Mouse (Mus musculus): ENCODE measurements at regions not wholly inside any gene's neighbourhood (a gene's known extent, or its start where the extent isn't known, plus 50 kb on each side); places are given as distances from the start of the nearest gene placed in this dataset.

DNA sequence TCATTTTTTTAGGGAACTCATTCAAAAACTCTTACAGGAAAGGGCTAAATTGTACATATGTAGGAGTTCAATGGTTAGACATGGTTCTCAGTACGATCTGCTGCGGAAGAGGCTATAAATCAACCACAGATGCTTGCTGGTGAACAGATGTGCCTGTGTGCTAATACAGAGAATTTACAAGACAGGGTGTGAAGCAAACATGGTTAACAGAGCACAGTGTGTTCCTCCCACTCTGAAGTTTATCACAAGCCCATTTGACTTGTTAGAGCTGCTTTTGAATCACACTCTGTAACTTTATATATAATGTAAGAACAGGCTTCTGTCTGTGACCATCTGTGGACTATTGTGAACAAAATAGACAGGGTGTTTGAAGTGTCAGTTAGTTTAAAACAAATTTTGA, 637.2 kb downstream of the Cbln4 start:
- TF ChIP-seq CTCF (IDR thresholded peaks at IDR 0.05; ENCODE audit: low read depth), result no peak
- no peak for TF ChIP-seq EP300 (IDR thresholded peaks at IDR 0.05; ENCODE audit: low read depth)

Data from liver, embryonic 14.5 days (tissue).